Mouse (Mus musculus) megakaryocyte, embryonic 14.5 days (primary cell): ENCODE data around the gene Smarca2.

Experiments used
- FLI1 ChIP-seq: IDR thresholded peaks from 2 replicates; pipeline ENCODE4 v1.6.1; 2012; ENCODE audit warnings: low read length, inconsistent platforms, mixed read lengths
- GATA1 ChIP-seq: IDR thresholded peaks from 3 replicates; pipeline ENCODE4 v1.6.1; 2012; ENCODE audit warnings: mixed read lengths, low read length, inconsistent platforms, borderline replicate concordance

- no peak for TF ChIP-seq GATA1
- TF ChIP-seq FLI1 = no peak
Observed at GRCm38 (mm10) chr19:26758620-26759019, 153.8 kb downstream of the Smarca2 start.
